Mouse (Mus musculus) CH12.LX (cell line): ENCODE data around the gene Gm28845. TPM values are rescaled to one million over a fixed set of nuclear protein-coding genes. Genes with fewer than 3 reads are reported as not detected.
A peak's percentile ranks its signal among the peaks of the same experiment; 100 is the strongest.

Experiments
- DNase-seq: peaks from one replicate; pipeline ENCODE4 v3.0.0-alpha.2; 2013; ENCODE audit errors: extremely low read depth
- H3K27ac ChIP-seq: 2 replicates; pipeline ENCODE4 v1.5.1; 2012; ENCODE audit warnings: low read depth, mild to moderate bottlenecking, control low read depth, moderate library complexity; ENCODE audit not compliant: insufficient read depth
- H3K27me3 ChIP-seq: replicated peaks from 2 replicates; pipeline ENCODE3; 2012; ENCODE audit warnings: inconsistent platforms
- H3K36me3 ChIP-seq, 2 experiments: replicated peaks in 1 of 2; 2 replicates each; pipeline versions ENCODE3 to v1.6.1; 2012; ENCODE audit warnings: inconsistent platforms in 1 of 2, low read length in 1 of 2, mild to moderate bottlenecking in 1 of 2, mixed read lengths in 1 of 2, moderate library complexity in 1 of 2; ENCODE audit not compliant: control insufficient read depth in 1 of 2, insufficient read depth in 1 of 2
- H3K4me1 ChIP-seq, 2 experiments: 2 replicates each; pipeline ENCODE4 v1.6.1; 2012; ENCODE audit warnings: inconsistent platforms in 1 of 2, moderate library complexity in 1 of 2; ENCODE audit not compliant: insufficient read depth in 2 of 2, control insufficient read depth in 1 of 2
- H3K4me2 ChIP-seq: 2 replicates; pipeline ENCODE4 v1.6.1; 2012; ENCODE audit warnings: low read depth, mild to moderate bottlenecking, control low read depth; ENCODE audit not compliant: poor library complexity, insufficient read depth, severe bottlenecking
- H3K4me3 ChIP-seq, 3 experiments: fragments of 150-350 bp in 1 of 3; sonication (generic) in 1 of 3; replicated peaks in 1 of 3; 2 replicates each; pipeline versions ENCODE3 to v1.5.1; 2011 to 2012; ENCODE audit warnings: low read depth in 2 of 3, low read length in 2 of 3, mild to moderate bottlenecking in 2 of 3, moderate library complexity in 2 of 3, control low read depth in 1 of 3, improper control_type of control experiment in 1 of 3, inconsistent platforms in 1 of 3, mixed read lengths in 1 of 3; ENCODE audit not compliant: poor library complexity in 1 of 3
- H3K79me2 ChIP-seq: replicated peaks from 2 replicates; pipeline ENCODE4 v1.6.1; 2012; ENCODE audit warnings: mild to moderate bottlenecking, moderate library complexity; ENCODE audit not compliant: control insufficient read depth, poor library complexity, insufficient read depth, severe bottlenecking; ENCODE audit errors: extremely low read depth
- H3K9ac ChIP-seq: 2 replicates; pipeline ENCODE4 v1.6.1; 2012; ENCODE audit warnings: low read depth, mild to moderate bottlenecking, control low read depth, moderate library complexity; ENCODE audit not compliant: insufficient read depth
- H3K9me3 ChIP-seq: replicated peaks from 2 replicates; pipeline ENCODE3; 2012; ENCODE audit warnings: low read length, inconsistent platforms, mixed read lengths
- BHLHE40 ChIP-seq: IDR thresholded peaks from 2 replicates; pipeline ENCODE4 v1.6.1; 2011; ENCODE audit warnings: mild to moderate bottlenecking, low read depth, low read length, improper control_type of control experiment
- CTCF ChIP-seq, 2 experiments: IDR thresholded peaks in 1 of 2; conservative IDR thresholded peaks in 1 of 2; 2 replicates each; pipeline ENCODE4 v1.5.1; 2011 to 2012; ENCODE audit warnings: low read depth in 2 of 2, low read length in 2 of 2, improper control_type of control experiment in 1 of 2, inconsistent platforms in 1 of 2, mild to moderate bottlenecking in 1 of 2, moderate library complexity in 1 of 2
- E2F4 ChIP-seq: IDR thresholded peaks from 2 replicates; pipeline ENCODE4 v1.6.1; 2011; ENCODE audit warnings: low read depth, low read length, improper control_type of control experiment; ENCODE audit not compliant: insufficient replicate concordance
- ETS1 ChIP-seq: conservative IDR thresholded peaks from 2 replicates; pipeline ENCODE4 v1.6.1; 2012; ENCODE audit warnings: low read depth, mild to moderate bottlenecking, inconsistent platforms, low read length, improper control_type of control experiment, moderate library complexity
- GABPA ChIP-seq: IDR thresholded peaks from 2 replicates; pipeline ENCODE4 v1.6.1; 2012; ENCODE audit warnings: low read depth, low read length, improper control_type of control experiment, inconsistent platforms; ENCODE audit not compliant: insufficient replicate concordance
- KAT2A ChIP-seq: IDR thresholded peaks from 2 replicates; pipeline ENCODE4 v1.6.1; 2012; ENCODE audit warnings: low read length, improper control_type of control experiment, inconsistent platforms; ENCODE audit not compliant: insufficient replicate concordance
- MAFK ChIP-seq: IDR thresholded peaks from 2 replicates; pipeline ENCODE4 v1.6.1; 2011; ENCODE audit warnings: low read length, improper control_type of control experiment; ENCODE audit not compliant: insufficient replicate concordance
- MAX ChIP-seq: IDR thresholded peaks from 2 replicates; pipeline ENCODE4 v1.6.1; 2011; ENCODE audit warnings: low read length, improper control_type of control experiment
- MXI1 ChIP-seq: IDR thresholded peaks from 2 replicates; pipeline ENCODE4 v1.6.1; 2011; ENCODE audit warnings: mild to moderate bottlenecking, low read depth, low read length, improper control_type of control experiment
- NRF1 ChIP-seq: IDR thresholded peaks from 2 replicates; pipeline ENCODE4 v1.6.1; 2014; ENCODE audit warnings: low read depth, mild to moderate bottlenecking, inconsistent platforms, low read length, improper control_type of control experiment, moderate library complexity
- PAX5 ChIP-seq: IDR thresholded peaks from 2 replicates; pipeline ENCODE4 v1.6.1; 2012; ENCODE audit warnings: low read length, inconsistent platforms, mixed read lengths
- POLR2AphosphoS2 ChIP-seq: IDR thresholded peaks from 2 replicates; pipeline ENCODE4 v1.6.1; 2011; ENCODE audit warnings: low read depth, low read length, improper control_type of control experiment
- RAD21 ChIP-seq: IDR thresholded peaks from 2 replicates; pipeline ENCODE4 v1.6.1; 2011; ENCODE audit warnings: low read depth, mild to moderate bottlenecking, low read length, improper control_type of control experiment, moderate library complexity
- SIN3A ChIP-seq: IDR thresholded peaks from 2 replicates; pipeline ENCODE4 v1.6.1; 2012; ENCODE audit warnings: low read length, improper control_type of control experiment, inconsistent platforms
- SMC3 ChIP-seq: IDR thresholded peaks from 2 replicates; pipeline ENCODE4 v1.6.1; 2011; ENCODE audit warnings: low read depth, low read length, improper control_type of control experiment
- UBTF ChIP-seq: IDR thresholded peaks from 2 replicates; pipeline ENCODE4 v1.6.1; 2012; ENCODE audit warnings: low read depth, mild to moderate bottlenecking, inconsistent platforms, low read length, improper control_type of control experiment, moderate library complexity
- USF2 ChIP-seq: conservative IDR thresholded peaks from 2 replicates; pipeline ENCODE4 v1.6.1; 2011; ENCODE audit warnings: low read depth, low read length, improper control_type of control experiment
- ZKSCAN1 ChIP-seq: IDR thresholded peaks from 2 replicates; pipeline ENCODE4 v1.6.1; 2012; ENCODE audit warnings: low read depth, inconsistent platforms, low read length, improper control_type of control experiment, borderline replicate concordance
- ZMIZ1 ChIP-seq: IDR thresholded peaks from 2 replicates; pipeline ENCODE4 v1.6.1; 2012; ENCODE audit warnings: low read depth, mild to moderate bottlenecking, inconsistent platforms, low read length, improper control_type of control experiment
- ZNF384 ChIP-seq: IDR thresholded peaks from 2 replicates; pipeline ENCODE4 v1.6.1; 2012; ENCODE audit warnings: low read depth, low read length, improper control_type of control experiment, inconsistent platforms
- dilution Hi-C: fragments of 300-500 bp; cut with MboI; formaldehyde crosslinking; loops from 2 replicates; pipeline ENCODE4 v1.14.3; 2020; ENCODE audit warnings: low sequenced_read_pairs; ENCODE audit not compliant: extremely low pct_unique_long_range_greater_than_20kb, extremely low pct_ligation_motif_present
- in situ Hi-C: fragments of 300-500 bp; cut with MboI; formaldehyde crosslinking; loops from 3 replicates; pipeline ENCODE4 v1.14.3; 2019; ENCODE audit warnings: low sequenced_read_pairs, low pct_ligation_motif_present, low pct_unique_long_range_greater_than_20kb, mixed read lengths
- polyA plus RNA-seq: library from polyadenylated mRNA; unstranded; fragments of >175 nt; gene quantifications from 2 replicates; pipeline ENCODE4 v1.2.1, GENCODE M21; 2012; ENCODE audit warnings: low read depth; ENCODE audit not compliant: insufficient read length
- total RNA-seq, 2 experiments: library from RNA; depleted of rRNA; stranded (reverse); fragments of 300-350 nt in 1 of 2; fragments of >200 nt in 1 of 2; gene quantifications; 2 replicates each; pipeline ENCODE4 v1.2.3; 2012 to 2014

Gene Gm28845
- total and polyA plus RNA-seq, 3 experiments = not detected

- in situ Hi-C loops (no loop called here), dilution Hi-C loops (no loop called here)
- DNase-seq = no peak
- Histone ChIP-seq H3K9ac (no peak overlapping the region), H3K27ac (no peak overlapping the region), H3K27me3 (no peaks in the 10 kb centered on the region), H3K4me2 (no peak overlapping the region), H3K9me3 (no peaks in the 10 kb centered on the region), H3K79me2 (no peaks in the 10 kb centered on the region), H3K4me1 (no peaks in the 10 kb centered on the region), H3K36me3 (no peaks in the 10 kb centered on the region), H3K4me3 (no peak overlapping the region)
- TF ChIP-seq UBTF (no peak), MAX (no peak), USF2 (no peak), ZNF384 (no peak), ZKSCAN1 (no peak), CTCF (conservative IDR thresholded peaks at IDR 0.05 in 1 of 2, IDR thresholded peaks at IDR 0.05 in 1 of 2; ENCODE audit: low read depth in 2 of 2, low read length in 2 of 2) (peak in 1 of 2 experiments; percentile 13; a peak in 1 of 4 replicates)
Observed at GRCm38 (mm10) chr1:65088567-65089356, 30.6 kb downstream of the Gm28845 start.

GRCm38 (mm10) chr1:65082188-65082587 lies 37.2 kb downstream of the Gm28845 start, which contains the start of gene Crygb:
TSS of gene Crygb (minus strand) at chr1:65082288.
- no peak within 1 kb of the TSS for H3K4me3 ChIP-seq
- no peaks in the 10 kb centered on the region for H3K9me3 ChIP-seq
- no peaks in the 10 kb centered on the region for H3K36me3 ChIP-seq
- no peak within 1 kb of the TSS for H3K27ac ChIP-seq
- H3K79me2 ChIP-seq = no peaks in the 10 kb centered on the region
- H3K4me1 ChIP-seq = 0 out of 4 replicates have a peak, but pooled peaks cover 0 to 3% of the 10 kb centered on the region in 2 experiments
- no peak within 1 kb of the TSS for H3K4me2 ChIP-seq
- no peaks in the 10 kb centered on the region for H3K27me3 ChIP-seq
- in situ Hi-C loops (no loop called here), dilution Hi-C loops (no loop called here)
- H3K9ac ChIP-seq = no peak within 1 kb of the TSS
- TF ChIP-seq POLR2AphosphoS2 = no peak
- TF ChIP-seq GABPA = no peak
- no peak for TF ChIP-seq ZNF384
- no peak for TF ChIP-seq PAX5
- no peak for TF ChIP-seq SIN3A
- DNase-seq = no peak

GRCm38 (mm10) chr1:65075607-65076006 lies 43.8 kb downstream of the Gm28845 start:
- H3K27ac ChIP-seq = no peak overlapping the region
- in situ Hi-C loops (no loop called here), dilution Hi-C loops (no loop called here)
- no peaks in the 10 kb centered on the region for H3K79me2 ChIP-seq
- no peaks in the 10 kb centered on the region for H3K9me3 ChIP-seq
- no peak for DNase-seq
- no peak overlapping the region for H3K9ac ChIP-seq
- no peak overlapping the region for H3K4me3 ChIP-seq
- no peaks in the 10 kb centered on the region for H3K4me1 ChIP-seq
- H3K4me2 ChIP-seq = no peak overlapping the region
- no peaks in the 10 kb centered on the region for H3K36me3 ChIP-seq
- no peaks in the 10 kb centered on the region for H3K27me3 ChIP-seq
- TF ChIP-seq SMC3 (peak; percentile 41), POLR2AphosphoS2 (no peak), ZMIZ1 (no peak), SIN3A (no peak), ETS1 (no peak), CTCF (conservative IDR thresholded peaks at IDR 0.05 in 1 of 2, IDR thresholded peaks at IDR 0.05 in 1 of 2; ENCODE audit: low read depth in 2 of 2, low read length in 2 of 2) (peak in 1 of 2 experiments; percentile 55; a peak in 2 of 4 replicates), MXI1 (no peak), MAFK (no peak), E2F4 (no peak), KAT2A (no peak), RAD21 (peak; percentile 13), ZNF384 (no peak), PAX5 (no peak), ZKSCAN1 (no peak), NRF1 (no peak), BHLHE40 (no peak)
